Mouse (Mus musculus): ENCODE measurements around the gene Rab20. TPM values are rescaled to one million over a fixed set of nuclear protein-coding genes. Genes with fewer than 3 reads are reported as not detected.

Gene Rab20
- 13.2 and 14.7 TPM in 2 replicates for polyA plus RNA-seq (2015; fragmentation: Nextera tagmentation; extraction: Ambion mirVana)

DNA sequence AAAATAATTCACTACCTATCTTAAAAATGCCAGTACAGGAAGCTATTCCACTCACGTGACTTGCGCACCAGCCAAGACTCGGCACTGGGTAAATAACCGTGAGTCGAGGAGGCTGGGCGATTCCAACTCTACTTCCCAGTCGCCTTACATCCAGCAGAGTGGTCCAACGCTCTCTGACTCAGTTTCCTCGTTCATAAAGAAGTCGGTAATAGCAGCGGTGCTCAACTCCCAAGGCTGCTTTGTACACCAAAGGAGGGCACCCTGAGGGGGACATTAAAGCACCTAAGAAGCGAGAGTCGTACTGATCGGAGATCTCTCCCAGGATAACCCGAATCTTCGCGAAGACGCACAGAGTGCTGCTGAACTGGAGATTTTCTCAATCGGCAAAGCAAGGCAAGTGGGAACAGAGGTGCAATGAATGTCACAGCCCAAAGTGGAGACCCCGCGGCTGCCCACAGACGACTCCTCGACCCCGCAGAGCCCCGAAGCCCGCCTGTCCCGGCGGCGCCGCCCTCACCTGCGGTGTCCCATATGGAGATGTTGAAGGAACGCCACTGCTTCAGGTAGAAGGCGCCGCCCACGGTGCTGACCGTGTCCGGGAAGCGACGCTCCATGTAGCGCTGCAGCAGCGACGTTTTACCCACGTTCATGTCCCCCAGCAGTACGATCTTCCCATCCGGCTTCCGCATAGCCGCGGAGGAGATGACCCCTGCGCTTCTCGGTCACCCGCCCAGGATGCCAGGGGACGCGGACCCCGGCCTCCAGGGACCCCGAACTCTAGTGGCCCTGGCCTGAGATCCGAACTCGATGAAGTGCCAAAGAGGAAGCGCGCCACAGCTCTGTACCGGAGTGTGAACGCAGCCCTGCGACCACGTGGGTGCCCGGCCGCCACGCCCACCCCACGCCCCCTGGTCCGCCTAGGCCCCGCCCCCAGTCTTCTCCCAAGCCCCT lies at the start of gene Rab20:
Gene Rab20, minus strand, starts transcription at position 900 of the 951 bp plus-strand sequence.
- under 1% methylated on average over 69 of the region's 69 CpGs for WGBS
- peak; percentile 67 for ATAC-seq (ENCODE audit: borderline replicate concordance, extremely low read depth, low FRiP score, low TSS enrichment)
- Histone ChIP-seq H3K4me3 (peak within 1 kb of the TSS; percentile 70), H3K9me3 (no peaks in the 10 kb centered on the region), H3K27ac (peak within 1 kb of the TSS; percentile 91), H3K36me3 (no peaks in the 10 kb centered on the region), H3K4me2 (peak within 1 kb of the TSS; percentile 99), H3K4me1 (peaks cover 42% of the 10 kb centered on the region), H3K9ac (peak within 1 kb of the TSS; percentile 55), H3K27me3 (peaks cover 59% of the 10 kb centered on the region)

DNA sequence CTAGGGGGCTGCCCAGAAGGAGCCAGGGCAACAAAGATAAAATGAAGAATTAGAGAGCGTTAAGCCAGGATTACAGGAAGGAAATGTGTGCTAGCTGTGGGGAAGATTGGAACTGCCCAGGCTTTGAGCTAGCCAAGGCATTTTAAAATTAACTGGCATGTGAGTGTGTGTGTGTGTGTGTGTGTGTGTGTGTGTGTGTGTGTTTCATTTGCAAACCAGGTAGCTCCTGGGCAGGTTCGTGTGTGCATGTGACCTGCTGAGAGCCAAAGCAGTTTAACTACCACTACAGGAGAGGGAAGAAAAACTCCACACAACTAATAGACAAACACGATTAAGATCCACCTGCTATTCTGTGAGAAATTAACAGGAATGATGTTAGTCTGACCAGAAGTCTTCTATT lies 44.8 kb upstream of the Rab20 start:
- Histone ChIP-seq H3K27me3 (no peaks in the 10 kb centered on the region), H3K4me3 (no peak overlapping the region), H3K36me3 (peaks cover 20% of the 10 kb centered on the region), H3K4me2 (no peak overlapping the region), H3K4me1 (no peaks in the 10 kb centered on the region), H3K9me3 (no peaks in the 10 kb centered on the region), H3K27ac (no peak overlapping the region), H3K9ac (no peak overlapping the region)
- no peak for ATAC-seq (ENCODE audit: borderline replicate concordance, extremely low read depth, low FRiP score, low TSS enrichment)
- WGBS: 77% methylated on average over 3 of the region's 3 CpGs

DNA sequence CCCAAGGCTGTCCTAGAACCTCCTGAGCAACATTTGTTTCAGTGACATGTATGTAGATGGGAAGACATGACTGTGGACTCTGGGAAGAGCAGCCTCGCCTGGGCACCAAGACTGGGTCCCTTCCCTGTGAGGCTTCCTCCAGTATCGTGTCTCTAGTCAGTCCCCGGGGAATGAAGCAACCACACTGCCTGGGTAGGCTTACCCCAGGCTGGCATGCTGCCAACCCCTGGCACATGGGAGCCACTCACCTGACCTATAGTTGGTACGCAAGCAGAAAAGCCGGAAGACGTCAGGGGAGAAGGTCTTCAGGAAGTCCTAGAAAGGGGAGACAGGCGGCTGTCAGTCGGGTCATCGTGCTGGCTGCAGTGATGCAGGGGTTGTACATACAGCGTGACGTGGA lies 40.2 kb upstream of the Rab20 start:
- 0 out of 2 replicates have a peak, but pooled peaks have one; percentile 15 for ATAC-seq (ENCODE audit: borderline replicate concordance, extremely low read depth, low FRiP score, low TSS enrichment)
- Histone ChIP-seq H3K4me1 (no peaks in the 10 kb centered on the region), H3K4me2 (no peak overlapping the region), H3K9ac (no peak overlapping the region), H3K36me3 (peaks cover 43% of the 10 kb centered on the region), H3K4me3 (no peak overlapping the region), H3K27ac (0 out of 2 replicates have a peak overlapping the region, but pooled peaks have one; percentile 39), H3K27me3 (no peaks in the 10 kb centered on the region), H3K9me3 (no peaks in the 10 kb centered on the region)
- 83% methylated on average over 11 of the region's 11 CpGs for WGBS

DNA sequence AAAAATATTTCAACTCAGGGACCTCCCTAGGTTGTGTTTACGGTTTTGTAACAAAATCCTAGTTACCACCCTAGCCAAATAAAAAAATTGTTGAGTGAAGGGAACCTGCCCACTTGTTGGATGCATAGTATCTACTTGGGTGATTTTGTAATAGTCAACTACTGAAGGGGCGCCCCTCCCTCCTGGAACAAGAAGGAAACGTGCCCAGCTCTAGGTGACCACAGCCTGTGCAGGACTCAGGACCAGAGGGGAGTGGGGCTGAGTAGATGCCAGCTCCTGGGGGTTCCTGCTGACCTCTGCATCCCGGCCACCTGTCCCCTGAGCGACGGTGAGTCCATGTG lies 39.5 kb upstream of the Rab20 start:
- Histone ChIP-seq H3K36me3 (peaks cover 48% of the 10 kb centered on the region), H3K4me3 (no peak overlapping the region)
- 79% methylated on average over 6 of the region's 6 CpGs for WGBS

DNA sequence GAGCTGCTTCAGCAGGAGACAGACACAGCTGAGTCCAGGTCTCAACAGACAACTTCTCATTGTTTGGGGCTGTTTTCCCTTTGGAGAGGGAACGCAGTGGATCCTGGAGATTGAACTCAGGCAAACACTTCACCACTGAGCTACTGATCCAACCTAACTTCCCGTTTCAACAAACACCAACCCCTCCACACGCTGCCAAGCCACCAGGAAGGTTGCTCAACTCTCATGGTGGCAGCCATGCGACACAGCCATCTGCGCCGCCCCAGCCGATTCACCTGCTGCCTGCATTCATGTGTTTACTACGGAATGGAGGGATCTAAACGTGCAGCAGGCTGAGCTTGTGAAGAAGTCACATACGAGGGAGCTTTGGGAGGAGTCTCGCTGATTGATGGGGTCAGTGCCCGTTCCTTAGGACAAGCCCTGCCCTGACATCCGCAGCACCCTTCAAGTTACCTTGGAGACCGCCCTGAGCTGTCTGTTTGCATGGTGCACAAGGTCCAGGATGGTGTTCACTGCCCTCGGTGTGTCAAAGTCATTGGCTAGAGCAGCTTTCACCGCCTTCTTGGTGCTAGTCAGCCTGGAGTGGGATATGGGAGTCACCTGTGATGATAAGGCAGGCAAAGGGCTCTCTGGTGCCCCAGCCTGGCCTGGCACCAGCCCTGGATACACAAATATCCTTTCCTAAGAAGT lies 39.0 kb upstream of the Rab20 start:
- H3K4me2 ChIP-seq: no peak overlapping the region
- no peak overlapping the region for H3K9ac ChIP-seq
- no peaks in the 10 kb centered on the region for H3K27me3 ChIP-seq
- no peak for ATAC-seq (ENCODE audit: borderline replicate concordance, extremely low read depth, low FRiP score, low TSS enrichment)
- no peak overlapping the region for H3K4me3 ChIP-seq
- H3K9me3 ChIP-seq: no peaks in the 10 kb centered on the region
- WGBS: 65% methylated on average over 16 of the region's 16 CpGs
- H3K27ac ChIP-seq: peak overlapping the region; percentile 22; the same call in 1 of the 2 replicates
- peaks cover 53% of the 10 kb centered on the region for H3K36me3 ChIP-seq
- no peaks in the 10 kb centered on the region for H3K4me1 ChIP-seq

More for the DNA sequence above, 39.5 kb upstream of the Rab20 start:
- H3K4me1 ChIP-seq: no peaks in the 10 kb centered on the region
- no peaks in the 10 kb centered on the region for H3K27me3 ChIP-seq
- 0 out of 2 replicates have a peak overlapping the region, but pooled peaks have one; percentile 39 for H3K27ac ChIP-seq
- no peak overlapping the region for H3K9ac ChIP-seq
- H3K9me3 ChIP-seq: no peaks in the 10 kb centered on the region
- ATAC-seq (ENCODE audit: borderline replicate concordance, extremely low read depth, low FRiP score, low TSS enrichment): no peak
- H3K4me2 ChIP-seq: no peak overlapping the region

DNA sequence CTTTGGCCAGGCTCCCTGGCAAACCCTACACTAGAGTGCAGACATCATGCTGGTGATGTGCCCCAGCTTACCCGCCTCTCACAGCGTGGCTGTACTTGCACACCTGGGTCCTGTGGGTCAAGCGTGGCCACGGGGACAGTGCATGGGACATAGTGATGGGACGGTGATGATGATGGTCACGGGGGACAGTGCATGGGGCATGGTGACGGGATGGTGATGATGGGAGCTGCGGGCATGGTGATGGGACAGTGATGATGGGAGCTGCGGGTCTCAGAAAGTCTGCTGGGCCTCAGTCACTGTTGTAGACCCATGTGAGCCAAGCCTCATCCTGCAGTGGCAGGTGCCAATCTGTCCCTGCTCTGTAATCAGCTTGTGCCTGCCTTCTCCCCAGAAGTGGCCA lies 37.8 kb upstream of the Rab20 start:
- Histone ChIP-seq H3K4me3 (no peak overlapping the region), H3K9ac (no peak overlapping the region), H3K27me3 (no peaks in the 10 kb centered on the region), H3K4me1 (no peaks in the 10 kb centered on the region), H3K4me2 (no peak overlapping the region), H3K36me3 (peaks cover 59% of the 10 kb centered on the region), H3K9me3 (no peaks in the 10 kb centered on the region), H3K27ac (no peak overlapping the region)
- WGBS: 96% methylated on average over 9 of the region's 9 CpGs
- ATAC-seq (ENCODE audit: borderline replicate concordance, extremely low read depth, low FRiP score, low TSS enrichment): no peak

DNA sequence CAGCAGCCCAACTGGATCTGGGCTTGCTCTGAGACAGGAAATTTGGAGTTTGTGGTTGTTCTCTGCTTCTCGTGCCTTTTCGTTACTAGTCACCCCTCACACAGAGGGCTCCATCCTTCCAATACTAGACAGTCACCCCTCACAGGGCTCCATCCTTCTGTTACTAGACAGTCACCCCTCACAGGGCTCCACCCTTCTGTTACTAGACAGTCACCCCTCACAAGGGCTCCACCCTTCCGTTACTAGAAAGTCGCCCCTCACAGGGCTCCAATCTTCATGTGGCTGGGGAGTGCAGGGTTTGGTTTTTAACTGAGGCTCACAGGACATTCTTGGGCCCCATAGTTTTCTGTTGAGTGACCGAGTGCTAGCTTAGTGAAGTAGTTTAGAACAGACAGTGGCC lies 34.7 kb upstream of the Rab20 start:
- Histone ChIP-seq H3K36me3 (peaks cover 79% of the 10 kb centered on the region), H3K9ac (no peak overlapping the region), H3K4me3 (no peak overlapping the region), H3K4me1 (no peaks in the 10 kb centered on the region), H3K27me3 (no peaks in the 10 kb centered on the region), H3K9me3 (no peaks in the 10 kb centered on the region), H3K4me2 (no peak overlapping the region), H3K27ac (no peak overlapping the region)
- 86% methylated on average over 5 of the region's 5 CpGs for WGBS
- no peak for ATAC-seq (ENCODE audit: borderline replicate concordance, extremely low read depth, low FRiP score, low TSS enrichment)

DNA sequence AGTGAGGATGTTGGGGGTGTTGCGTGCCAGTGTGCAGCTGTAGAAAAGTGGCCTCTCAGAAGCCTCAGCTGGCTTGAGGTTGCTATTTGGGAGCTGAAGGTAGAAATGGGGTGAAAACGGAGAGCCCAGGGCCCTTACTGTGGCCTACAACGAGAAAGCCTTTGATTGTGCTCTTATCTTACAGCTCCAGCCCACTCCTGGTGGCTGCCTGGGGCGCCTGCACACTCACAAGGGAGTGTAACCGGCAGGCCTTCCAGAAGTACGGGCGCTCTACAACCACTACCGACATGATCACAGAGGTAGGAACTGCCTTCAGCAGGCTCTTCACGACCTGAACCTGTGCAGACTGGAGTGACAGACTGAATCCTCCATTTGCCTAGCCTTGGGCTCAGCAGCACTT lies 34.2 kb upstream of the Rab20 start:
- Histone ChIP-seq H3K36me3 (peaks cover 80% of the 10 kb centered on the region), H3K27me3 (no peaks in the 10 kb centered on the region), H3K4me2 (no peak overlapping the region), H3K4me3 (no peak overlapping the region), H3K9ac (no peak overlapping the region), H3K4me1 (no peaks in the 10 kb centered on the region), H3K9me3 (no peaks in the 10 kb centered on the region), H3K27ac (no peak overlapping the region)
- no peak for ATAC-seq (ENCODE audit: borderline replicate concordance, extremely low read depth, low FRiP score, low TSS enrichment)
- 80% methylated on average over 9 of the region's 9 CpGs for WGBS

DNA sequence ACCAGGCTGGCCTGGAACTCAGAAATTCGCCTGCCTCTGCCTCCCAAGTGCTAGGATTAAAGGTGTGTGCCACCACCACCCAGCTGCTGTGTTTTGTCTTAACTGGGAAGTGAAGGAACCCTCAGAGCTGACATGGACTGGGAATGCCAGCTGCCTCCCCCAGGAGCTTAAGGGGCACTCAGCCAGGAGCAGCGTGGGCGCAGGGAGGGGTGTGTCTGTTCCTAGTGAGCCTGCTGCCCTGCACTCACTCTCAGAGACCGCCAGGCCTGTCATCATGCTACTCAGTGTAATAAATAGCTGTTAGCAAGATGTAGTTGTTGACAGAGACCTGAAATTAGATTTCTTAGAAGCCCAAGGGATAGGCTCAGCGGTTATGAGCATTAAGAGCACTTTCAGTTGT lies 32.5 kb upstream of the Rab20 start:
- Histone ChIP-seq H3K9ac (no peak overlapping the region), H3K4me1 (no peaks in the 10 kb centered on the region), H3K4me3 (no peak overlapping the region), H3K27me3 (no peaks in the 10 kb centered on the region), H3K27ac (no peak overlapping the region), H3K9me3 (no peaks in the 10 kb centered on the region), H3K36me3 (peaks cover 80% of the 10 kb centered on the region), H3K4me2 (no peak overlapping the region)
- ATAC-seq (ENCODE audit: borderline replicate concordance, extremely low read depth, low FRiP score, low TSS enrichment): no peak
- WGBS: 81% methylated on average over 5 of the region's 5 CpGs

DNA sequence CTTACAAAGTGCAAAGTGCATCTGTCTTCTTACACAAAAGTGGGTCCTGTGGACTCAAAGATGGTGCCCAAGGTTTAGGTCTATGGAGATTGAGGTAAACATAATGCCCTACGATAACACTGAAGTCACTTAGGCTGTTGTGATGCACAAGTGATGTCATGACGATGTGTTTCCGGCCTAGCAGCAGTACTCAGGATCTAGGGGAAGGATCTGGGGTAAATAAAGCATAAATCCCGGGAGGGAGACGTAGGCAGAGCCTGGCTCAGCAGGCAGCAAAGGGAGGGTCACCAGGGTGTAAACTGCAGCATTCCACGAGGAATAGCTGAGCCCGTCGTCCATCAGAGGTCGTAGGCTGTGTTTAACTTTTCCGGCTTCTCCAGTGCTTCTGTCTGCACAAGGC lies 30.4 kb upstream of the Rab20 start:
- H3K27ac ChIP-seq: no peak overlapping the region
- H3K9me3 ChIP-seq: no peaks in the 10 kb centered on the region
- H3K27me3 ChIP-seq: no peaks in the 10 kb centered on the region
- no peak overlapping the region for H3K9ac ChIP-seq
- no peak for ATAC-seq (ENCODE audit: borderline replicate concordance, extremely low read depth, low FRiP score, low TSS enrichment)
- no peaks in the 10 kb centered on the region for H3K4me1 ChIP-seq
- 79% methylated on average over 10 of the region's 10 CpGs for WGBS
- no peak overlapping the region for H3K4me2 ChIP-seq
- no peak overlapping the region for H3K4me3 ChIP-seq
- peaks cover 84% of the 10 kb centered on the region for H3K36me3 ChIP-seq

DNA sequence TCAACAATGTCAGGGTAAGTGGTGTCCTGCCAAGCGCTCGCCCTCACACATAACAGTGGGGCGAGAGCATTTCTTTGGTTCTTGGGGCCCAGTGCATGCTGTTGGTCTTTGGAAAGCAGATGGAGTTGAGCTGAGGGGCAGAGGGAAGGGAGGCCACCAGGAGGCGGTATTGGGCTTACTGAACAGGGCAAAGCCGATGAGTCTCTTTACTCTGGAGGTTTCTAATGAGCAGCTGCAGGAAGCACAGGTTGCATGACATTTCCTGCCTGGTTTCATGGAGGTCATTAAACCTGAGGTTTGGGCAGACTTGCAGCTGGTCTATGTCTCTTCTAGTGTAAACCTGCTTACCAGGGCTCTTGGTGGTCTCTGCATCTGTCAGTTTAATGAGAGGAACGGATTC lies 28.3 kb upstream of the Rab20 start:
- ATAC-seq (ENCODE audit: borderline replicate concordance, extremely low read depth, low FRiP score, low TSS enrichment): no peak

DNA sequence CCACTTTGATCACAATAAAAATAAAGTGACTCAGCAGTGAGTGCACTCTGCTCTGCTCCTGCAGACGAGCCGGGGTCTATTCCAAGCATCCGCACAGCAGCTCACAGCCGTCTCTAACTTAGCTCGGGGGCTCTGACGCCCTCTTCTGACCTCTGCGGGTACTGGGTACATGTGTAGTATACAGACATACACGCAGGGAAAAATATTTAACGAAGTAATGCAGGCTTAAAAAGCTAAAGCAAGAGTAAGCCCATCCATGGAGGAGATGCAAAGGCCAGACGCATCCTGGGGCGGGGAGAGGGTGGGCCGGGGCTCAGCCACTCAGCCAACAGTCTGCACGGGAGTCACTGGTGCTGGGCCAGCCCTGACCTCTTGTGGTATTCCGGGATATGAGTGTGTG lies 27.6 kb upstream of the Rab20 start:
- no peak overlapping the region for H3K4me3 ChIP-seq
- H3K4me1 ChIP-seq: no peaks in the 10 kb centered on the region
- 84% methylated on average over 14 of the region's 14 CpGs for WGBS
- H3K27ac ChIP-seq: no peak overlapping the region
- ATAC-seq (ENCODE audit: borderline replicate concordance, extremely low read depth, low FRiP score, low TSS enrichment): no peak
- H3K36me3 ChIP-seq: peaks cover 72% of the 10 kb centered on the region
- no peaks in the 10 kb centered on the region for H3K9me3 ChIP-seq
- no peaks in the 10 kb centered on the region for H3K27me3 ChIP-seq
- no peak overlapping the region for H3K4me2 ChIP-seq
- no peak overlapping the region for H3K9ac ChIP-seq

More for the DNA sequence above, 28.3 kb upstream of the Rab20 start:
- no peak overlapping the region for H3K27ac ChIP-seq
- peaks cover 79% of the 10 kb centered on the region for H3K36me3 ChIP-seq
- no peak overlapping the region for H3K4me3 ChIP-seq
- no peak overlapping the region for H3K4me2 ChIP-seq
- H3K9me3 ChIP-seq: no peaks in the 10 kb centered on the region
- WGBS: 66% methylated on average over 6 of the region's 6 CpGs
- H3K9ac ChIP-seq: no peak overlapping the region
- H3K27me3 ChIP-seq: no peaks in the 10 kb centered on the region
- no peaks in the 10 kb centered on the region for H3K4me1 ChIP-seq

Data from lung, embryonic 15.5 days (tissue).